Mouse (Mus musculus): ENCODE results near the gene Plcb4.
A peak's percentile ranks its signal among the peaks of the same experiment; 100 is the strongest.
"Not testable (repeated sequence)": the region's sequence is repeated elsewhere in the genome, so short reads cannot be mapped to it uniquely, and the experiment has no call there.

Gene Plcb4

GRCm38 (mm10) chr2:135716180-135716579 is 57.4 kb downstream of the Plcb4 start:
- no peak for DNase-seq (ENCODE audit: low spot score in 2 of 2)

- peak; percentile 40 to 59 for DNase-seq (ENCODE audit: low spot score in 2 of 2)
These were observed 58.7 kb downstream of the Plcb4 start for GRCm38 (mm10) chr2:135717232-135718134.

GRCm38 (mm10) chr2:135722109-135722508 is 63.3 kb downstream of the Plcb4 start:
- no peak for DNase-seq (ENCODE audit: low spot score in 2 of 2)

GRCm38 (mm10) chr2:135723387-135723786 is 64.6 kb downstream of the Plcb4 start:
- DNase-seq (ENCODE audit: low spot score in 2 of 2) = no peak

- DNase-seq (ENCODE audit: low spot score in 2 of 2) = peak in 1 of 2 experiments; percentile 50
These were observed 65.7 kb downstream of the Plcb4 start for GRCm38 (mm10) chr2:135724489-135724888.

- DNase-seq (ENCODE audit: low spot score in 2 of 2) = no peak
These were observed 66.6 kb downstream of the Plcb4 start for GRCm38 (mm10) chr2:135725362-135725761.

GRCm38 (mm10) chr2:135727088-135727487 is 68.3 kb downstream of the Plcb4 start:
- no peak for DNase-seq (ENCODE audit: low spot score in 2 of 2)

- DNase-seq (ENCODE audit: low spot score in 2 of 2) = no peak
These were observed 69.1 kb downstream of the Plcb4 start for GRCm38 (mm10) chr2:135727925-135728324.

GRCm38 (mm10) chr2:135731591-135731990 is 72.8 kb downstream of the Plcb4 start:
- no peak for DNase-seq (ENCODE audit: low spot score in 2 of 2)

GRCm38 (mm10) chr2:135732651-135733050 is 73.8 kb downstream of the Plcb4 start:
- no peak for DNase-seq (ENCODE audit: low spot score in 2 of 2)

GRCm38 (mm10) chr2:135733926-135734510 is 75.2 kb downstream of the Plcb4 start:
- DNase-seq (ENCODE audit: low spot score in 2 of 2) = no peak

GRCm38 (mm10) chr2:135737506-135737905 is 78.7 kb downstream of the Plcb4 start:
- DNase-seq (ENCODE audit: low spot score in 2 of 2) = peak in 1 of 2 experiments; percentile 30

GRCm38 (mm10) chr2:135738022-135738780 is 79.4 kb downstream of the Plcb4 start:
- not testable (repeated sequence) for DNase-seq (ENCODE audit: low spot score in 2 of 2)

- no peak for DNase-seq (ENCODE audit: low spot score in 2 of 2)
These were observed 80.1 kb downstream of the Plcb4 start for GRCm38 (mm10) chr2:135738950-135739349.

GRCm38 (mm10) chr2:135742954-135743700 is 84.3 kb downstream of the Plcb4 start:
- no peak for DNase-seq (ENCODE audit: low spot score in 2 of 2)

- no peak for DNase-seq (ENCODE audit: low spot score in 2 of 2)
These were observed 85.9 kb downstream of the Plcb4 start for GRCm38 (mm10) chr2:135744711-135745110.

- no peak for DNase-seq (ENCODE audit: low spot score in 2 of 2)
These were observed 86.3 kb downstream of the Plcb4 start for GRCm38 (mm10) chr2:135745126-135745525.

- no peak for DNase-seq (ENCODE audit: low spot score in 2 of 2)
These were observed 89.6 kb downstream of the Plcb4 start for GRCm38 (mm10) chr2:135748441-135748840.

- no peak for DNase-seq (ENCODE audit: low spot score in 2 of 2)
These were observed 90.8 kb downstream of the Plcb4 start for GRCm38 (mm10) chr2:135749606-135750005.

- DNase-seq (ENCODE audit: low spot score in 2 of 2) = no peak
These were observed 91.9 kb downstream of the Plcb4 start for GRCm38 (mm10) chr2:135750748-135751147.

- no peak for DNase-seq (ENCODE audit: low spot score in 2 of 2)
These were observed 97.0 kb downstream of the Plcb4 start for GRCm38 (mm10) chr2:135755792-135756191.

GRCm38 (mm10) chr2:135757478-135757877 is 98.7 kb downstream of the Plcb4 start:
- DNase-seq (ENCODE audit: low spot score in 2 of 2) = no peak
